Mouse (Mus musculus) layer of hippocampus, adult 2 months (tissue): ENCODE measurements around the gene Xpo5. TPM values are rescaled to one million over a fixed set of nuclear protein-coding genes. Genes with fewer than 3 reads are reported as not detected.

Experiments
- DNase-seq, 2 experiments: peaks; one replicate each; pipeline ENCODE4 v3.0.0; 2022; ENCODE audit warnings: low spot score in 2 of 2
- H3K27ac ChIP-seq: fragments of 200-600 bp; 2 replicates; pipeline ENCODE4 v1.8.1; 2022
- H3K4me3 ChIP-seq: fragments of 200-600 bp; 2 replicates; pipeline ENCODE4 v1.8.1; 2022; ENCODE audit warnings: mild to moderate bottlenecking
- CTCF ChIP-seq: fragments of 200-600 bp; conservative IDR thresholded peaks from 2 replicates; pipeline ENCODE4 v1.8.1; 2022; ENCODE audit warnings: antibody characterized with exemption, mild to moderate bottlenecking, moderate library complexity
- total RNA-seq, 2 experiments: library from RNA; stranded (reverse); gene quantifications; 2 replicates each; pipeline ENCODE4 v1.2.3; 2021

The Xpo5 gene
- total RNA-seq, 2 experiments from 2014 or later: 44.0 to 48.3 TPM

DNA sequence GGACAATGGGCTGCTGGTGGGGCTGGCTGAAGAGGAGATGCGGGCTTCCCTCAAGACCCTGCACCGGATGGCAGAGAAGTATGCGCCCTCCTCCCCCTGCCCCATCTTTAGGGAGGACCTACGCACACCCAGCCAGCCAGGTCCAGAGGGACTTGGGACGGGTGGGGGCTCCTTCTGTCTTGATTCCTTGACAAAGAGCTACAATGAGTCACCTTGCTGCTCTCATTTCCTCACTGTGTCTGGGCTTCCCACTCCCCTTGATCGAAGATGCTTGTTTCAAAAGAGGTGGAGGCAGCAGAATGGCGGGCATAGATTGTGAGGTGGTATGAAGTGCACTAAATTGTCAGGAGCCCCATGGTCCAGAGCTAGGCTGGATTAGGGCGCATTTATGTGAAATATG is 38.3 kb upstream of the Xpo5 start:
- no peak for TF ChIP-seq CTCF
- Histone ChIP-seq H3K4me3 (no peak overlapping the region), H3K27ac (no peak overlapping the region)
- DNase-seq: no peak

DNA sequence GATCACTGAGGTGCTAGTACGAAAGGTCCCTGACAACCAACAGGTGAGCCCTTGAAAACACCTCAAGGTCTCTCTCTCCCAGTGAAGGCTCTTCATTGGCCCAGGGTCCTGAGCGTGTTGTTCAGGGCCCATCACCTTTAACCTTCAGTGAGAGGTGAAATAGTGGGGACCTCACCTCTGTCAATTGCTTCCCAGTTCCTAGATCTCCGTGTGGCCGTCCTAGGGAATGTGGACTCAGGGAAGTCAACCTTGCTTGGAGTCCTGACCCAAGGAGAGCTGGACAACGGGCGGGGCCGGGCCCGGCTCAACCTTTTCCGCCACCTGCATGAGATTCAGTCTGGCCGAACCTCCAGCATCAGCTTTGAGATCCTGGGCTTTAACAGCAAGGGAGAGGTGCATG is 37.8 kb upstream of the Xpo5 start:
- Histone ChIP-seq H3K27ac (no peak overlapping the region), H3K4me3 (no peak overlapping the region)
- DNase-seq: no peak
- TF ChIP-seq CTCF: no peak

DNA sequence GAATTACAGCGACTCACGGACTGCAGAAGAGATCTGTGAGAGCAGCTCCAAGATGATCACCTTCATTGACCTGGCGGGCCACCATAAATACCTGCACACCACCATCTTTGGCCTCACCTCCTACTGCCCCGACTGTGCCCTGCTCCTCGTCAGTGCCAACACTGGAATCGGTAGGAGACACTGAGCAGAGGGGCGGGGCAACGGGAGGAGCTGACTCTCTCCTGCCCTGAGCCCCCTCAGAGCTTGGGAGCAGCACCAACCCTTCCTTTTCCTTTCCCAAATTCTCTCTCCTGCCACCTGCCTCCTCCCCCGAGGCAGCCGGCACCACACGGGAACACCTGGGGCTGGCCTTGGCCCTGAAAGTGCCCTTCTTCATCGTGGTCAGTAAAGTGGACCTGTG is 37.1 kb upstream of the Xpo5 start:
- no peak overlapping the region for H3K27ac ChIP-seq
- TF ChIP-seq CTCF: no peak
- no peak for DNase-seq
- no peak overlapping the region for H3K4me3 ChIP-seq

DNA sequence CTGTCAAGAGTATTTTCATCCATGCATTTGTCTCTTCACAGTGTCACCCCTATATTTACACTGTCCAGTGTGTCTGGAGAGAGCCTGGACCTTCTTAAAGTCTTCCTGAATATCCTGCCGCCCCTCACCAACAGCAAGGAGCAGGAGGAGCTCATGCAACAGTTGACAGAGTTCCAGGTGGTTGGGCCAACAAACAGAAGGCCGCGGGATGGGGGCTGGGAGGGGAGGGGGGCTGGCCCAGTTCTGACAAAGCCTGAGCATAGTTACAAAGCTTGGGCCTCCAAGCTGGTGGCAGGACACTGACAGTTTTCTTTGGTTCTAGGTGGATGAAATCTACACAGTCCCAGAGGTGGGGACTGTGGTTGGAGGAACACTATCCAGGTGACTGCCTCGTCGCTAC is 36.3 kb upstream of the Xpo5 start:
- no peak for DNase-seq
- Histone ChIP-seq H3K27ac (peak overlapping the region; percentile 39; the same call in 1 of the 2 replicates), H3K4me3 (no peak overlapping the region)
- TF ChIP-seq CTCF: no peak

DNA sequence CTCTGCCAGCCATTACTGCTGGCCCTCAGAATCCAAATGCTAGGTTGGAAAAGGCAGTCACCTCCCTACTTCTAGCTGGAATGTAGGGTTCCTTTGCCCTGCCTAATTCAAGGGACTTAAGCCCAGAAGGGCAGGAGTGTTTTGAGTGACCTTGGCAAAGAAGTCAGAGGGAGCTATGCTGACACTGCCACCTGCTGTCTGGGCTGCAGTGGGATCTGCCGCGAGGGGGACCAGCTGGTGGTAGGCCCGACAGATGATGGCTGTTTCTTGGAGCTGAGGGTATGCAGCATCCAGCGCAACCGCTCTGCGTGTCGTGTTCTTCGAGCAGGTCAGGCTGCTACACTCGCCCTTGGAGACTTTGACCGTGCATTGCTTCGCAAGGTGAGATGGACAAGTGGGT is 35.6 kb upstream of the Xpo5 start:
- peak; percentile 68 for TF ChIP-seq CTCF
- Histone ChIP-seq H3K4me3 (no peak overlapping the region), H3K27ac (peak overlapping the region; percentile 39; the same call in 1 of the 2 replicates)
- DNase-seq: peak in 1 of 2 experiments; percentile 47

DNA sequence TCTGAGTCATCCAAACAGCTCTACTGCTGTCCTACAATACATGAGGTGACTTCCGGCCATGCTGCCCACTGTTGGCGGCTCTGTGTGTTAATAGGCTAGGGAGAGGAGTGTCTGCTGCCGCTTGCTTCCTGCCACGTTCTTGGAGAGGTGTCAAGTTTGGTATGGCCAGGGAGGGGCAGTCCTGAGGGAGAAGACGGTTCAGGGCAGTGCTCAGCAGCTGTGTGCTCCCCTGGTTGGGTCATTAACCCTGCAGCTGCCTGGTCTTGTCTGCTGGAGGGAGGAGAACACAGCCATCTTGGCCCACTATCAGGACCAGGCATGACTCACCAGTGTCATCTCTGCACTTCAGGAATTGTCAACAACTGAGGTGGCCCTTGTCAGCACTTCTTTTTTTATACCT is 34.3 kb upstream of the Xpo5 start:
- no peak for DNase-seq
- no peak for TF ChIP-seq CTCF
- no peak overlapping the region for H3K27ac ChIP-seq
- H3K4me3 ChIP-seq: no peak overlapping the region

DNA sequence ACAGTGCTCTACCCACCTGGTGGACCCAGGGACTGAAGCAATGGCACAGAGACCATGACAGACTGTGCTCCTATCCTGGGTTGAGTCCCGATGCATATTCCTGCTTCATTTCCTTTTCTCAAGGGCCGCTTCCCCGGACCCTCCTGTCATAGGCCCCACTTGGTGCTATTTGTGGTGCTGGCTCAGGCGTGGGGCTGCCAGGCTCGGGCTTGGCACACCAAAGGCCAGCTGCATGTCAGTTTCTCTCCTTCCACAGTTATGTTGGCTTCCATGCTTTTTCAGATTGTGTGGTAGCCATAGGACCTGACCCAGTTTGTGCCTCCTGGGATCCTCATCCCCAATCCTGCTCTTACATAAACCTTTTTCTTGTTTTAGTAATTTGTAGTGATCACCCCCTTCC is 33.8 kb upstream of the Xpo5 start:
- DNase-seq: no peak
- Histone ChIP-seq H3K27ac (no peak overlapping the region), H3K4me3 (no peak overlapping the region)
- no peak for TF ChIP-seq CTCF

DNA sequence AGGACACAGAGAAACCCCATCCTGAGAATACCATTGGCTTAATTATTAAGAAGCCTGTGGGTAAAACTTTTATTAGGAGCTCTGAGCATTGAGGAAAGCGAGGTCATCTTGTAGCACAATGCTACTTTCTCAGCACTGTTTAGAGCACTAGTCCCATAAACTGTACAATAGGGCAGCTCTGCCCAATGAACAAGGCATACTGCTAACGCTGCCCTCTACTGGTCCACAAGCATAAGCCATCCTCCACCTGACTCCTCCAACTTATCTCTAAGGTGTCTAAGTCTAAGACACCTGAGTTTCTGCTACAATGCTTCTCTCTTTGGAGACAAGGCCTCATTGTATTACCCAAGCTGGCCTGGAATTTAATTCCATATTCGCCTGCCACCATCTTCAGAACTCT is 32.0 kb upstream of the Xpo5 start:
- peak; percentile 80 for TF ChIP-seq CTCF
- Histone ChIP-seq H3K27ac (no peak overlapping the region), H3K4me3 (no peak overlapping the region)
- DNase-seq: no peak

DNA sequence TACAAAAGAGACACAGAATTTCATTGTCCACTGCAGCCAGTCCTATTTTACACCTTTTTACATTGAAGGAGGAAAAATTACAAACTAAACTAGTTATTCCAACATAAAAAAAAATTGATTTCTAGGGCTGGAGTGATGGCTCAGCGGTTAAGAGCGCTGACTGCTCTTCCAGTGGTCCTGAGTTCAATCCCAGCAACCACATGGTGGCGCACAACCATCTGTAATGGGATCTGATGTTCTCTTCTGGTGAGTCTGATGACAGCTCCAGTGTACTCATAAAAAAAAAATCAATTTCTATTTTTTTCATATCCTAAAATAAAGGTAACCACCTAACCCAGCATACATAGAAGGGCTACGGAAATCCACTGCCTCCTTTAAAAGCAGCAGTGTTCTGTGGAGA is 20.3 kb upstream of the Xpo5 start:
- Histone ChIP-seq H3K4me3 (no peak overlapping the region), H3K27ac (no peak overlapping the region)
- no peak for DNase-seq
- peak; percentile 72 for TF ChIP-seq CTCF

DNA sequence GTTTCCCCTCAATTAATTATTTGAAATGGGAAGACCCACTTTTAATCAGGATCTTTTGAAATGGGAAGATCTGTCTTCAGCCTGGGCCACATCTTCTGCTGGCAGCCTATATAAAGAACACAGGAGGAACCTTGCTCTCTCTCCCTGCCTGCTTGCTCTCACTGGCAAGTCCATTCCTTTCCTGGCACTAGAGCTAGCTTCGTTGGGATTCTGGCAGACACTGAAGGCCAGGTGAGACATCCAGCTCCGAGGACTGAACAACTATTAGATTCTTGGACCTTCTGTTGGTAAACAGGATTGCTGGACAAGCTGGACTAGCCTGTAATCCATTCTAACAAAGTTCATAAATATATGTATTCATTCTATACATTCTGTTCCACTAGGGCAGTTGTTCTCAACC is 13.8 kb upstream of the Xpo5 start:
- no peak overlapping the region for H3K4me3 ChIP-seq
- no peak for DNase-seq
- no peak overlapping the region for H3K27ac ChIP-seq
- TF ChIP-seq CTCF: no peak

DNA sequence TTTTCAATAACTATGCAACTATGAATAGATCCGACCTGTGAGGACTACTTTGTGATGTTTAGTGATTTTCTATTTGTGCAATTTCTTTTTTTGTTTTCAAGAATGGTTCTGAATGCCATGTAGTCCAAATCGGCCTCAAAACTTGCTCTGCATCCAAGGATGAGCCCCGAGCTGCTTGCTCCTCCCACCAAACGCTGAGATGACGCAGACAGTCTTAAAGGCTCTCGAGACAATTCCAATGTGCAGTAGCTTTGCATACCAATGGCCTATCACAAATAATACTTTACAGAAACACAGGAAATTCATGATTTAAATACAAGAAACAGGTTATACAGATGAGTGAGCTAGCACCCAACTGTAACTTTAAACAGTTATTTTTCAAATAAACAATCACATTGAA is 1.4 kb upstream of the Xpo5 start:
- Histone ChIP-seq H3K27ac (no peak overlapping the region), H3K4me3 (no peak overlapping the region; the same call in 1 of the 2 replicates)
- no peak for TF ChIP-seq CTCF
- DNase-seq: no peak

DNA sequence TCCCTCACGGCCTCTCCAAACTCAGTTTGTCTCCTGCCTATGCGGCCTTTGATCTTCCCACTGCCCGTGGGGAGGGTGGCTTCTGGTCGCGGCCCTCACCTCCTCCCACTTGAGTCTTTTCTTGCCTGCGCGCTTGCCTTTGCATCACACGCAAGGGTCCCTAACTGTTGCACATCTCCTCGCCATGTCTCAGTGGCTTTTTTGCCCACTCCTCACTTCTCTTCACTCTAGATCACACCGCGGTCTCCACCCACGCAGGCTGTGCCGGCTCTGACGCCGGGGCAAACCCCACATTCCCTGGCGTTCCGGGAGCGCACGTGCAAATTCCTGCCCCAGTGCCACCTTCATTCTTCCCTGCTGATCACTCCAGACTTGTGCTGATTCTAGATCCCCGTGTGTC is 496 bp downstream of the Xpo5 start:
- Histone ChIP-seq H3K4me3 (peak overlapping the region; percentile 84), H3K27ac (peak overlapping the region; percentile 87)
- no peak for TF ChIP-seq CTCF
- peak; percentile 17 to 26 for DNase-seq

DNA sequence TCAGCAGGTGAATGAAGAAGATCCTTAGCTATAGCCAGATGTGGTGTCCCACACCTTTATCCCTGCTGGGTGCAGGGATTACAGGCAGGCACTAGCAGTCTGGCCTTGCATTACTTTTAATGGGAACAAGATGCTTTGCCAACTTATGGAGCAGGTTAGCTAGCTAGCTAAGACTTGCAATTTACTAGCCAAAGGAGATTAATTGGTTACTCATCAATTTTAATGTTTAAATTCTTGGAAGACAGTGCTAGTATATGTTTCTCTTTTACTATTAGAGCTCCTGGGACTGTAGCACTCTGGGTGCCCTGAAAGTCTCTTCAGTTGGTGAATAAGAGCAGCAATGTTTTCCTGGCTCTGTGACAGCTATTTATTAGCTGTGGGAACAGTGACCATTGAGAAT is 4.1 kb downstream of the Xpo5 start:
- DNase-seq: no peak
- Histone ChIP-seq H3K27ac (no peak overlapping the region), H3K4me3 (no peak overlapping the region)
- TF ChIP-seq CTCF: no peak

DNA sequence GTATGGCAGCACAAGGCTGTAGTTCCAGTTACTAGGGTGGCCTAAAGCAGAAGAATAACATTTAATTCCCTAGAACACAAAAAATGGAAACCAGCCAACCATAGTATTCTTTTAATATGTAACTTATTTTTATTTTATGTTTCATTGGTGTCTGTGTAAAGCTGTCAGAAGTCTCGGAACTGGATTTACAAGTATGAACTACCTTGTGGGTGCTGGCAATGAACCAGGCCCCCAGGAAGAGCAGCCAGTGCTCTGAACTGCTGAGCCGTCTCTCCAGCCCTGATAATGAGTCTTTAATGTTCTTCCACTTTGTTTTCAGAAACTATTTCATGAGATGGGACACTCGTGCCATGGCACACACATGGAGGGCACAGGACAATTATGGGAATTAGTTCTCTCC is 8.0 kb downstream of the Xpo5 start:
- Histone ChIP-seq H3K4me3 (no peak overlapping the region), H3K27ac (no peak overlapping the region)
- TF ChIP-seq CTCF: no peak
- no peak for DNase-seq

DNA sequence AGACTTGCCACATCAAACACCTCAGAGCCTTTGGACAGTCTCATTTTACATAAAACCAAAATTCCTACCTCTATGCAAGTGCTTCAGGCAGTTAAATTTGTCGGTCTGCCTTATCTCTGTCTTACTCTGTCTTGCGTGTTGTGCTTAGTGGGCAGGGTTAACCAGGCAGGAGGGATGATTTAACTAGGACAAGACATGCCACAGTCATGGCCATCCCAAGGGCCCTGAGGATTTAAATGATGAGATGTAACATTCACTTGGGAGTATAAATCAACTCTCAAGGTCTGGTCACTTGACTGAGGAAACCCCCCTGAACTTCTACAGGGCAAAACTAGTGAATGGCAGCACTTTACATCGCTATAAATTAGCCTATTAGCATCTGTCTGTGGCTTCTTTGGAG is 19.0 kb downstream of the Xpo5 start:
- no peak for DNase-seq
- Histone ChIP-seq H3K4me3 (no peak overlapping the region), H3K27ac (no peak overlapping the region)
- no peak for TF ChIP-seq CTCF
